Mouse (Mus musculus): ENCODE results near the gene Baiap2l2.

The Baiap2l2 gene

DNA sequence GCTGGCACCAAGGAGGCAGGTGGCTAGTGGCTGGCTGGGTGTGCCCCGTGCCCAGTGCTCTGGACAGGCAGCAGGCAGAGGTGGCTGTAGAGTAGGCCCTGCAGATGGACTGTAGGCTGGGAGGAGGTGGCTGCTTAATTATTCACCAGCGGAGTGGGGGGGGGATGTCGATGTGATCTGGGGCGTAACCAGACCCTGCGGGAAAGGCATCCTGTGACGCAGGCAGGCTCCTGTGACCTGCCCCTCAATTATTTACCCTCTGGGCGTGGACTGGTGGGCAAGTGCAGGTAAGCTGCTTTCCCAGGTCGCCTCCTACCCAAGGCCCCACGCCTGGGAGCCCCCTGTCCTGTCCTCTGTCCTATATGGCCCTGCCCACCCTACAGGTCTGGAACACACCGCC, at the start of gene Baiap2l2:
TSS of gene Baiap2l2 (minus strand) at position 139 of the 400 bp plus-strand sequence.
- no peak for DNase-seq

DNA sequence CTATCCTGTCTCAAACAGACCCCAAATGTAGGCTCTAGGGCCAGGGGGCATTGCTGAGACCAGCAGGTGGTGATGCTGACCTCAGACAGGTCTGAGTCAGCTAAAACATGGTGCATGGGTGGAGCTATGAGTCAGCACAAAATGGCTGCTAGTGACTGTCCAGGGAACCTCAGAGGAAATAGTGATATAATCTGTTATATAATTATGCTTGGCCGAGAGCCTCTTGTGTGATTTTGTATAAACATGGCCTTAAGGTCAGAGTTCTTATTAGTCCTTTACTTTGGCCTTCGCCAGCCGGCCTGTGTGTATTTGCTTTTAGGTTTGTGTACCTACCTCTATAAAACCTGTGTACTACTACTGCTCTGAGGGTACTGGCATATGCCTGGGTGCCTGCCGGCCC, 48.1 kb upstream of the Baiap2l2 start:
- DNase-seq = no peak

DNA sequence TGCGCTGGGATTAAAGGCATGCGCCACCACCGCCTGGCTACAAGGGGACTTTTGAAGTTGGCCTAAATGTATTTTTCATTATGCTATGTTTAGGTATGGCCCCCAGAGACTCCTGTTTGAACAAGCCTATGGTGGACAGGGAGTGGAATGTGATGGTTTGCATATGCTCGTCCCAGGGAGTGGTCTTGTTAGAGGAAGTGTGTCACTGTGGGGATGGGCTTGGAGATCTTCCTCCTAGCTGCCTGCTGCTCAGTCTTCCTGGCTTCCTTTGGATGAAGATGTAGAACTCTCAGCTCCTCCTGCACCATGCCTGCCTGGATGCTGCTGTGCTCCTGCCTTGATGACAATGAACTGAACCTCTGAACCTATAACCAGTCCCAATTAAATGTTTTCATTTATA, 45.2 kb upstream of the Baiap2l2 start:
- DNase-seq = no peak

DNA sequence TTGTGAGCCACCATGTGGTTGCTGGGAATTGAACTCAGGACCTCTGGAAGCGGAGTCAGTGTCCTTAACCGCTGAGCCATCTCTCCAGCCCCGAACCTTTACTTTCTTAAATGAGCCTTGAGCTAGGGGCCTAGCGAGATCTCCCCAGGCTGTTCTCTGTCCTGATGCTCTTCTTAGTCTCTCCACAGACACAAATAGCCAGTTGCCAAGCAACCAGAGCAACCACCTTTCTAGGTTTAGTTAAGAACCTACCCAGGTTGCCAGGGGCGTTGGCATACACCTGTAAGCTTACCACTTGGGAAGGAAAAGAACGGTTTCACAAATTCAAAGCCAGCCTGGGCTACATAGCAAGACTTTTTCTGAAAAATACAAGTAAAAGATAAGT, 44.6 kb upstream of the Baiap2l2 start:
- DNase-seq = no peak

DNA sequence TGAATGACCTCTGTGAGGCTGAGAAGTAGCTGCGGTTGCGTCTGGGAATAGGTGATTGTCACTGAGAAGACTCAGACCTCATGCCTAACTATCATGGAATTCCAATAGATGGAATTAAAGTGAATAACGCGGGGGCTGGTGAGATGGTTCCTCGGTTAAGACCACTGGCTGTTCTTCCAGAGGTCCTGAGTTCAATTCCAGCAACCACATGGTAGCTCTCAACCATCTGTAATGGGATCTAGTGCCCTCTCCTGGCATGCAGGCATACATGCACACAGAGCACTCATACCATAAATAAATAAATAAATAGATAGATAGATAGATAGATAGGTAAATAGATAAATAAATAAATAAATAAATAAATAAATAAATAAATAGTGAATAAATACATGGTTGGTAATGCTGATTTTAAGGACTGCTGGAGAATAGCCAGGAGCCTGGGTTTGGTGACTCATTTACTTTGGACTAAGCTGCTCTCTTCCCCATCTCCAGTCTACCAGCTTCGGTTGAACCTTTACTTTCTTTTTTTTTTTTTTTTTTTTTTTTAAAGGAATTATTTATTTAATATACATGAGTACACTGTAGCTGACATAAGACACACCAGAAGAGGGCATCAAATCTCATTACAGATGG, 44.1 kb upstream of the Baiap2l2 start:
- no peak for DNase-seq

DNA sequence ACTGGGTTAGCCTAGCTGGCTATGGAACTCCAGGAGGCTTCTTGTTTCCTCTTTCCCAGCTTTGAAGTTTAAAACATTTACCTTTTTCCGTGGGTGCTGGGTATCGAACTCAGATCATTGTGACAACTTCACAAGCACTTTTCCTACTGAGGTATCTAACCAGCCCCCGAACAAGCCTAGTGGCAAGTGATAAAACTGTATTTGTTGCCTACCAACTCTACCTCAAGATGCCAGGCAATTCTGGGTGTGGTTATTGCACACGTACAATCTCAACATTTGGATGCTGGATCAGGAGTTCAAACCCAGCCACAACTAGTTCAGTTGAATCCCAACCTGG, 43.6 kb upstream of the Baiap2l2 start:
- DNase-seq = no peak

DNA sequence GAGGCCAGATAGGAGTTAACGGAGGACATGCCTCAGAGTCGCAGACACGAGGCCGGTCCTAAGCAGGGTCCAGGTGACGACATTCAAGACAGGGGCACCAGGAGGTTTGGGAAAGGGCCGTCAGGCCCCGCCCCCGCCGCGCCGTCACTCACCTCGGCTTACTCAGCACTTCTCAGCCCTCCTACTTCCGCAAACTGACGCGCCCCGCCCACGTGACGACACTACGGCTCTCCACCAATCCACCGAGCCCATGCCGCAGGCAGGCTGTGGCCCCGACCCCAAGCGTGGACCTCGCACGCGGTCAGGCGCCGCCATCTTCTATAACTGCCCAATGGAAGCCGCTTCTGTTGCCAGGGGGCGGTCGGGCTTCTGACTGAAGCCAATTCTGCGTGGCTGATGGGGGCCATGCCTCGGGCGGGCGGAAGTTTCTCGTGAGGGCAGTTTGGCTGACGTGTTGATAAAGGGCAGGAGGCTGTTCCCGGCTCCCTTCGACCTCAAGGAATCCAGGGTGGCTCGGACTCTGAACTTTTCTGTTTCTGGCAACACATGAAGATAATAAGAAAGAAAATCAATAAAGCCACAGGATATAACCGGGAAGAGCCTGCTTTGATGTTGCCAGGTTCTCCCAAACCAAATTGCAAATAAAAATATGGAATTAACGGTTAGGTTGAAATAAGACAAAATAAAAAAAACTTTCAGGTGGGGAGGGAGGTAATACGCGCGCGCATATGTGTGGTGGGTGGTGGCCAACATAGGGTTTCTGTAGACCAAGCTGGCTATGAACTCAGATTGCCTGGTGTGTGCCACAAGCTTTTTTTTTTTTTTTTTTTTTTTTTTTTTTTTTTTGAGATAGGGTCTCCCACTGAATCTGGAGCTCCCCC, 43.0 kb upstream of the Baiap2l2 start, which contains the start of gene Pla2g6:
TSS of gene Pla2g6 (minus strand) at position 333 of the 881 bp plus-strand sequence.
- DNase-seq = peak; percentile 97

DNA sequence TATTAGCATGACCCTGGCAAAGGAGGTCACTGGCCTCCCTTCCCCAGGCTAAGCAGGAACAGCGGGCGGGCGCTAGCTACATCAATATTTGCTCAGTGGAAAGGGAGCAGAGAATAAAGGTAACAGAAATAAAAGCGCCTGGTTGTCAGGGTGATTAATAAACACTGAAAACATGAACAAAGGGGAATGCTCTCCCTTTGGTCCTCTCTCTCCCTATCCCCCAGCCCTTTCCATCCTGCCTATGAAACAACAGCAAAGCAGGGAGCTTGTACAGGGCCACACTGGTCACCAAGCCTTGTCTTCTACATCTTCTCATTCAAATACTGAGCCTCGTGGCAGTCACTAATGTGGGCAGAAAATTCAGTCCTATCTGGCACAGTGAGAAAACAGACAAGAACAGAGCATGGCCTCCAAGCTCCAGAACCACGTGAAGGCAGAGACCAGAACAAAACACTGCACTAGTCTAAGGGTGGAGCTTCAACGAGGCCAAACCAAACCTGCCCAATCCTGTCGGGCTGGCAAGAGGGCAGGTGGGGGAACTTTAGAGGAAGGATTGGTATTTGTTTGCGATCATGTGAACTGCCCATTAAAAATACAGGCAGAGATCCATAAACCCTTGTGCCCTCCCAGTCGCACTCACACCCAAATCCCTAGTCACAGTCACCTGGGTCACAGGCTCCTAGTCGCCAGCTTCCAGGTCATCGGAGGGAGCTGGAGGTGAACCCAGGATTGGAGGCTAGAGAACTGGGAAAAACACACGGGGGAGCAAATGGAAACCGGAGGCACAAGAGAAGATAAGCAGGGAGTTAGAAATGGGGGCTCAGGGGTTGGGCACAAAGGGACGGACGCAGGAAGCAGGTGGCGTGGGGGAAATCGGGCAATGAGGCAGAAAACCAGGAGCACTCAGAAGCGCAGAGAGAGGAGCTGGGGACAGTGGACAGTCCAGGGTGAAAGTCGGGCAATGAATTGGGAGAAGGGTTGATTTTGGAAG, 41.9 kb upstream of the Baiap2l2 start:
- DNase-seq = peak; percentile 42

DNA sequence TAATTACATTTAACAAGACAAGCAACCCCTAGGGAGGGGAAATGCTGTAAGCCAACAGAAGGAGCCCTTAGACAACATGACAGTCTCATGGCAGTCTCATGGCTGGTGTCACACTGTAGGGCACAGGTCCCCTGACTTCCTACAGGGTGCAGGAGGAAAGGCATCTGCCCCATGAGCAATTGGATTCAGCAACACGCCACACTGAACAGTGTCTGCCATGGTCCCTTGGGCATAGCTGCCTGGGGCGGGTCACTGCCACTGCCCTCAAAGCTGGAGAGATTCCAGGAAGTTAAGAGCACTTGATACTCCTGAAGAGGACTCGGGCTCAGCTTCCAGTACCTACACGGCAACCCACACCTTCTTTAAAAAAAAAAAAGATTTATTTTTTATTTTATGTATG, 40.9 kb upstream of the Baiap2l2 start:
- no peak for DNase-seq

DNA sequence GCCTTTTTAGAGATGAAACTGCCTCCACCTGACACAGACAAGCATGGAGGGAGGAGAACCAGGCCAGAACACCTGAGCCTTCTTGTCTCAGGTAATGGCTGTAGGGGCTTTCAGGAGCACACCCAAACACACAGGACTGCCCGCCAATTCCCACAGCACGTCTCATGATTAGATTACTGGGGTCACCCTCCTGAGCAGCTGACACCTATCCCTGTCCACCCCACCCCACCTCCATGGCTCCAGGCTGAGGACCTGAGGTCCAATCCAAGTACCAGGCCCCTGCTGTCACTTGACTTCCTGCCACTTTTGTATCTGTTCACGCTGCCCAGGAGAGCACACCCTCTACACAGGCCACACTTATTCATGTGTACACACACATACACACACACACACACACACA, 40.4 kb upstream of the Baiap2l2 start:
- DNase-seq = no peak

DNA sequence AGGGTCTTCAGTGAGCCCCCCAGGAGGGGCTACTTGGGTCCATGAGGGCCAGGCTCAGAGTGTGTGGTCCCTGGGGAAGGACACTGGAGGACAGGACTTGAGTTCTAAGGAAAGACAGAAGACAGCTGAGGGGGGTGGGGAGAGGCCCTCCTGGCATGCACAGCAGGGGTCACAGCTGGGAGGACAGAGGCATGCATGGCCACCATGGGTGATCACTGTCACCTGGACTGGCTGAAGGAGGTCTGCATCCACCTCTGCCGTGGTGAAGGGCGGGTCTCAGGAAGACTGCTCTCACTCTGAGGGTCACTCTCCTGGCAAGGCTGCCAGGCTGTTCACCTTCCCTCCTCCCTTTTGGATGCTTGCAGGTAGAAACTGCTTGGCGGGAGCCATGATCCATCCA, 39.0 kb upstream of the Baiap2l2 start:
- DNase-seq = no peak

DNA sequence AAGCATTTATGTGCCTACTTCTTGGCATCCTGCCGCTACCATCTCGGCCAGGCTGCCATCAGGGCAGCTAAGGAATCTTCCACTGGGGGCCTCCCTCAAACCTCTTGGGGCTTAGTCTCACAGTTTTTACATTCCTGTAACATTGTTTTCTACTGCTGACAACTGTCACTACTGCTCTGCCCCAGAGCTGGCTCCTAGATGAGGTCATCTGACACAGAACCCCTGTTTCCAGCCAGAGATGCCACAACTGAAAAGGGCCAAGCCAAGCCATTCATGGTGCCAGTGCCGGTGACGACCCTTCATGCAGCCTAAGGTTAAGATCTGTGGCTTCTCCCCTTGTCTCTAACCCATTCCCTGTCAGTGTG, 38.4 kb upstream of the Baiap2l2 start:
- DNase-seq = no peak

DNA sequence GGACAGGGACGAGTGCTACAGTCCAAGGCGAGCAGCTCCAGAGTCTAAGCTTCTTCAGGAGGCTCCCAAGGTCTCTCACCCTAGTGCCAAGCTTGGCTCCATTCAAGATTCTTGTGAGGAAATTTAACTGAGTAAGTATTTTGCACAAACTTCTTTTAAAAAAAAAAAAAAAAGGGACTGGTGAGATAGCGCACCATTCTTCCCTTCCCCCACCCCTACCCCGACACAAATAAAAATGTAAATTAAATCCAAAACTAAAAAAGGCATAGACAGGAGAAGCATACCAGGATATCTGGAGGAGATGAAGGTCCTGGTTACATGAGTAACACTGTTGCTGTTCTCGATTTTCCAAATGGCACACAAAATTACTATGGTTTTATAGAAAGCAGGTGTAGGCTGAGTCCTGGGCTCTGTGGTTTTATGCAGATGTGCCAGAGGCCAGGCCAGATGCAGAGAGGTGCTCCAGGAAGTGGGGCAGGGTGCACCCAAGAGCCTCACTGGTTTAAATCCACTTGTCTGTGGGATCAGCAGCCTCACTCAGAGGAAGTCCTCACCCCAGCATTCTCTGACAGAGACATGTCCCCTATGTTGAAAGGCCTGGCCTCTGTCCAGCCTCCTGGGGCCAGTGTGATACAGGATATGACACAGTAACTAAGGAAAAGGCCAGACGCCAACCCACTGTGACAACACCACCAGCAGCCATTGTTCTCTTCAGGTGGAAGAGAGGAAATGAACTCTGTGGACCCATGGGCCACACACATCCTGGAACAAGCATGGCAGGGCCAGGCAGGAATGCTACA, 37.9 kb upstream of the Baiap2l2 start:
- DNase-seq = no peak

DNA sequence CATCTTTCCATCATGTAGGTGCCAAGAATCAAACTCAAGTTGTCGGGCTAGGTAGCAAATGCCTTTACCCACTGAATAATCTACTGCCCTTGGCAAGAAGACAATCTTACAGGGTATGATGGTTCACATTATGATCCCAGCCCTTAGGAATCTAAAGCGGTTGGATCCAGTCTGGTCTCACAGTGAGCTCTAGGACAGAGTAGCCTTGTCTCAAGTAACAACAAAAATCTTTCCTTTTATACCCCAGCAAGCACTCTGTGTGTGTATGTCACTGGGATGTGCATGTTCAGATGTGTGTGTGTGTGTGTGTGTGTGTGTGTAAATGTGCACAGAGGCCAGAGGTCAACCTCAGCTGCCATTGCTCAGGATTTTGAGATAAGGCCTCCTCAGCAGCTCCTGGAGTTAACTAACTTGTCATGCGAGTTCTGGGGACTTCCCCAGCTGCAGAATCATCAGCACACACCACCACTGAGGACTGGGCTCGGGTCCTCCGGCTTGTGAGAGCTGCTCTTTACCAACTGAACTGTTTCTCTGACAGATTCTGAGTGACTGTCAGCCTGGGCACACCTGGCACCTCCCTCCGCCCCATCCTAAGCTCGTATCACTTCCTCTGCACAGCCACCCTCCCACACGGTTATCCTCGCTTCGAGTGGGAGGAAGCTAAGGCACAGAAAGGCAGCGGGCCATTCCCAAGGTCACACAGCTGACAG, 37.1 kb upstream of the Baiap2l2 start:
- DNase-seq = no peak

DNA sequence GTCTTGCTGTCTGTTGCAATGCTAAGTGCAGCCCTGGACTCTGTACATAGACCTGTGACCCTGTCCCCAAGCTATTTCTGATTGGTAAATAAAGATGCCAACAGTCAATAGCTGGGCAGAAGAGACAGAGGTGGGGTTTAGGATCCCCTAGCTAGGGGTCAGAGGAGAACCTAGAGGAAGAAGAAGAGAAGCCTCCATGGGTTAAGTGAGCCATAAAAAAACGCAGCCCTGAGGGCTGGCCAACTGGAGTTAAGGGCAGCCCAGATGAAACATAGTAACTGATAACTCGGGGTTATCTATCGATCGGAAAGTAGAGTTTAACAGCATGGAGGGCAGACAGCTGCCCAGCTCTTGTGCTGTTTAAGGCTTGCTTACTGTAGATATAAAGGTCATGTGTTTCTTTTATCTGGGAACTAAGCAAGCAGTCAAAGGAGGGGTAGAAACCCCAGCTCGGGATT, 36.4 kb upstream of the Baiap2l2 start:
- DNase-seq = no peak

DNA sequence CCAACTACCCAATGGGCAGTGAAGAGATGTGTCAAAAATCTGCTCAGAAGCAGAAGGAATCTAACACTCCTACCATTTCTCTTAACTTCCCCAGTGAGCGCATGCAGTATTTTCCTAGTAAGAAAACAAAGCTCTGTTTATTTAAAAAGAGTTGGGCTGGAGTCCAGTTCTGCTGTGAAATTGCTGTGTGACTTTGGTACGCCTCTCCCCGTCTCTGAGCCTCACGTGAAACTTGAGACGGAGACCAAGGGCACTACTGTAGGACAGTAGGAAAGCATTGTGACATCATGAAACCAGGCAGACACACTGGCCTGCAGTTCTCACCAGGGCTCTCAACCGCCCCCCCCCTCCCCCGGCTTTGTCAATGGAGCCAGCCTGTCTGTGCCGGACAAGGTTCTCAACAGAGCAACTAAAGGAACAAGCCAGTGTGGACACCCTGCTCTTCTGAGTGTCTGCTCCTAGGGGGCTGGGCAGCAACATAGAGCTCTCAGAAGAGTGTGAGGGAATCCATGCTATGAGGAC, 28.6 kb upstream of the Baiap2l2 start:
- DNase-seq = no peak

DNA sequence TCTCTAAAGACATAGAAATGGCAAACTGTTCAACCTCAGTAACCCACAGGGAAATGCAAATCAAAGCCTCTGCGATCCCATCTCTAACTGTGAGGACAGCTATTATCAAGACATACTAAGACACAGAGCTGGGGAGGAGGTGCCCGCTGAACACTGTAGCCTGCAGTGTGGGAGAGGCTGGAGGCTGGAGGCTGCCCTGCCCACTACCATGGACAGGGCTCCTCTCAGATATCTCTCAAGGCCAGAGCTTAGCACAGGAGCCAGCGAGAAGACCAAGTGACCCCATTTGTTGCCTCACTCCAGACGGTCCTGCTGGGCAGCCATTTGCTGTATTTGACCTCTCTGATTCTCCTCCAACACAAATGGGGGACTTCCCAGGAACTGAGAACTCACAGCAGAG, 22.5 kb upstream of the Baiap2l2 start:
- DNase-seq = no peak

DNA sequence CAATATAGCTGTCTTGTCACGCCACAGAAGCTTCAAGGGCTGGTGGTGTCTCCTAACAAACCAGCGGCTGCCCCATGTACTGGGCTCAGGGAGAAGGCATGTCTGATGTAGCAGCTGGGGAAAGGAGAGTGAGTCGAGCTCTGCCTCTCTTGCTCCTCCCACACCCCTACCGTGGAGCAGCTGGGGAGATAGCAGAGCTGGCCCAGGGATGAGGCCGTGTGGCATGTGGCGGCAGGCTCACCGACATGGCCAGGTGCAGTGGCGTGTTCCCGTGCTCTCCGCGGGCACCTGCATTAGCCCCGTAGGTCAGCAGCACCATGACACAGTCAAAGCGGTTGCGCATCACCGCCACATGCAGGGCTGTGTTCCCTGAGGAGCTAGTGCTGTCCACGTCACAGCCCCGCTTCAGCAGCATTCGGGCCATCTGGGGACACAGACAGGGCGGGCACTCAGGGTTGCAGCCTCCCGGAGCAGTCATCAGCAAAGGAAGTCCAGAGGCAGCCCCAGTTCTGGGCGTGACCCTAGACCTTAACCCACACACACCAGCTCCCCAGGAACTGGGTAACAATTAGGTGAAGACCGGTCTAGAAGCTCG, 20.8 kb upstream of the Baiap2l2 start:
- no peak for DNase-seq

DNA sequence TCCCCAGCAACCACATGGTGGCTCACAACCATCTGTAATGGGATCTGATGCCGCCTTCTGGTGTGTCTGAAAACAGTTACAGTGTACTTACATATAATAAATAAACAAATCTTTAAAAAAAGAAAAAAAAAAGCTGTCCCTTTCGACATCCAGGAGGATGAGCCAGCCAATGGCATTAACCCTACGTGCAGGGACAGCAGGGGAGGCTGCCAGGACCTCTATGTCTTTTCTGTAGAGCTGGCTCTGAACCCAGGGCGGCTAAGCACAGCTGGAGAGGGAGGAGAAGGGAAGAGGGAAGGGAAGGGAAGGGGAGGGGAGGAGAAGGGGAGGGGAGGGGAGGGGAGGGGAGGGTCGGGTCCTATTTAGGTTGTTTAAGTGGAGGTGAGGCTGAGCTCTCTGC, 19.5 kb upstream of the Baiap2l2 start:
- DNase-seq = no peak

DNA sequence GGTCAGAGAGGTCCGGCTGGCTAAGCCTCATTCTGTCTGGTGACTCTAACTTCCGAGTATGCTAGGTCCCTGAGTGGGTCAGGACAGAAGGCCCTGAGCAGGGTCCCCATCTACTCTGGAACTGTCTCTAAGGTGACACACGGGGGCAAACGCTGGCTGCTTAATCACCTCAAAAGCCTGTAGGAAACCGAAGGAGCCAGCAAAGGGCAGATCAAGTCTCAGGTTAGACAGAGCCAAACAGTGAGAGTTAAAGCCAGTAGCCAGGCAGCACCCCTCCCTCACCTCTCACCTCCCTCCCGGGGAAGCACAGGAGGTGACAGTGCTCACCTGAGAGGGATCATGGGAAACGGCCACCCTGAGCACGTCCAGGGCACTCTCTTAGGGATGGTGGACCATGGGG, 18.4 kb upstream of the Baiap2l2 start:
- no peak for DNase-seq

DNA sequence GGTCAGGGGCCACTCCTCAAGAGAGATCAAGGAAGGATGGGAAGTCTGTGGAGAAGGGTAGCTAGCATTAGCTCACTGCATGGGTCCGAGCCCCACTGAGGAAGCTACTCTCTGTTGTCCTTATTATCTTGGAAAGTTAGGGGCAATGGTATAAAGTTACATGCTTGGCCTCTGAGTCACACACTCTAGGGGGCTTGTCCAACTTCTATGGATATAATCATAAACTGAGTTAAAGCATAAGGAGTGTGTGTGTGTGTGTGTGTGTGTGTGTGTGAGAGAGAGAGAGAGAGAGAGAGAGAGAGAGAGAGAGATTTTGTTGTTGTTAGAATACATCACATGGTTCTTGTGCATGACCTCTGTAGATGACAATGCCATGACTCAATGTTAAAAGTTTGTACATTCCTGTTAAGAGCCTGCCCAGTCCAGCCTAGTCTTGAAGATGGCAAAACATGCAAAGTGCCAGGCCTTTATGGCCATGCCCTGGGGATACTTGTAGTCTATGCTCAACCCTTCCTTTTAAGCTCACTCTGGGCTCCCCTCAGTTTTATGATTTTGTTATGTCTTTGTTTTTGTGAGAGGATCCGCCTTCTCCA, 14.3 kb upstream of the Baiap2l2 start:
- DNase-seq = no peak

Data from cerebellum, adult 8-10 months (tissue).